Mouse (Mus musculus) frontal cortex, postnatal 10 days (tissue): ENCODE data around the gene Zfp787.
"Not testable (repeated sequence)": the region's sequence is repeated elsewhere in the genome, so short reads cannot be mapped to it uniquely, and the experiment has no call there.

Source experiments
- DNase-seq, 2 experiments: peaks; one replicate each; pipeline ENCODE4 v3.0.0; 2022; ENCODE audit warnings: low spot score in 2 of 2, mixed read lengths in 1 of 2

Gene Zfp787

GRCm38 (mm10) chr7:6120104-6120503, 35.7 kb downstream of the Zfp787 start:
- not testable (repeated sequence) for DNase-seq

- no peak for DNase-seq
Observed at GRCm38 (mm10) chr7:6119501-6119900, 36.3 kb downstream of the Zfp787 start.
